Mouse (Mus musculus): ENCODE results near the gene Piezo1. TPM values are rescaled to one million over a fixed set of nuclear protein-coding genes. Genes with fewer than 3 reads are reported as not detected.

Piezo1 gene
- total and polyA plus RNA-seq, 3 experiments: 24.9 to 95.3 (median 79.4) TPM

DNA sequence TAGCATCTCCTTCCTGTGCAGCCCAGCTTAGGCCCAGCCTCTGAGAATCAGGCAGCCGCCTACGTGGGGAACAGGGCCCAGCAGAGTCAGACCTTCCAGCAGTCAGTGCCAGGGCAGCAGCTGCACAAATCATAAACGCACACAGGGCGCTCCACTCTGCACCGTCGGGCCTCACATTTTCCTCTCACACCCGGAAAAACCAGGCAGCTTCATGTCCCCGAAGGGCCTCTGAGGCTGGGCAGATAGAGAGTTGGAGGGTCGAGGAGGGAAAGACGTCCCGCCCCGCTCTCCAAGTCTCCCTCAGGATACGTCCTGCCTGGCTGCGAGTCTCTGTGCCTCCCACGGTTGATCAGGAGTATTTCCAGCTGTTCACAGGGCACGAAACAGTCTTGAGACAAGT is 39.6 kb downstream of the Piezo1 start:
- Histone ChIP-seq H3K4me1 (ENCODE audit: insufficient read depth, low read depth, low read length) (peaks cover 74% of the 10 kb centered on the region), H3K36me3 (replicated peaks) (peaks cover 98% of the 10 kb centered on the region)
- ATAC-seq (ENCODE audit: extremely low read depth, insufficient number of reproducible peaks, low FRiP score, poor library complexity, severe bottlenecking): no peak

DNA sequence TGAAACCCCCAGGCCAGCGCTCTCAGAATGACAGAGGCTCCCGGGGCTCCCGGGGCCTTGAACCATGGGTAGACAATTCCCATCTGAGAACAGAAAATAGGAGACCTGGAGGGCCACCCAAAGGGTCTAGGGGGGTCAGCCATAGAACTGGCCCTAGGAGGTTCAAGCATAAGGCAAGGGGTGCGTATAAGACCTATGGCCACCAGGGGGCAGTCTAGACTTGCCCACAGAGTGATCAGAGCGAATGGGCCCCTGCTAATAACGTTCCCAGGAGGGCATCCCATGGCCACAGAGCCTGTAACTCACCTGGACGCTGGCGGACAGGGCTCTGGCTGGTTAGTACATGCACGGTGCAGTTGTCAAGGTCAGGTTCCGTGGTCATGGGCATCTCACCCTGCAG is 50.3 kb downstream of the Piezo1 start:
- TF ChIP-seq CTCF (IDR thresholded peaks at IDR 0.05; ENCODE audit: low read depth, low read length): peak; percentile 92
- no peak for TF ChIP-seq GATA1 (IDR thresholded peaks at IDR 0.05; ENCODE audit: borderline replicate concordance, low read length)
- no peak for TF ChIP-seq POLR2AphosphoS5 (IDR thresholded peaks at IDR 0.05; ENCODE audit: insufficient replicate concordance, low read depth, low read length)
- TF ChIP-seq GATA2 (IDR thresholded peaks at IDR 0.05; ENCODE audit: borderline replicate concordance, low read depth, low read length): no peak
- peak; percentile 54; the same call in 1 of the 2 replicates for ATAC-seq (ENCODE audit: extremely low read depth, insufficient number of reproducible peaks, low FRiP score, poor library complexity, severe bottlenecking)
- Histone ChIP-seq H3K4me1 (ENCODE audit: insufficient read depth, low read depth, low read length) (peaks cover 43% of the 10 kb centered on the region), H3K4me3 (ENCODE audit: low read depth, low read length) (no peak overlapping the region), H3K9me3 (replicated peaks) (no peaks in the 10 kb centered on the region), H3K36me3 (replicated peaks) (peaks cover 93% of the 10 kb centered on the region), H3K27me3 (ENCODE audit: insufficient read depth, low read length) (no peaks in the 10 kb centered on the region; the same call in 1 of the 2 replicates)
- DNase-seq (ENCODE audit: low spot score): peak; percentile 77

More for the DNA sequence above, 39.6 kb downstream of the Piezo1 start:
- Histone ChIP-seq H3K9me3 (replicated peaks) (no peaks in the 10 kb centered on the region), H3K27me3 (ENCODE audit: insufficient read depth, low read length) (no peaks in the 10 kb centered on the region), H3K4me3 (ENCODE audit: low read depth, low read length) (no peak overlapping the region)
- no peak for TF ChIP-seq CTCF (IDR thresholded peaks at IDR 0.05; ENCODE audit: low read depth, low read length)
- no peak for TF ChIP-seq GATA2 (IDR thresholded peaks at IDR 0.05; ENCODE audit: borderline replicate concordance, low read depth, low read length)
- TF ChIP-seq GATA1 (IDR thresholded peaks at IDR 0.05; ENCODE audit: borderline replicate concordance, low read length): no peak
- no peak for TF ChIP-seq POLR2AphosphoS5 (IDR thresholded peaks at IDR 0.05; ENCODE audit: insufficient replicate concordance, low read depth, low read length)
- TF ChIP-seq TAL1 (conservative IDR thresholded peaks at IDR 0.05; ENCODE audit: low read depth, low read length): no peak
- no peak for DNase-seq (ENCODE audit: low spot score)

GRCm38 (mm10) chr8:122497912-122498311 is 53.2 kb downstream of the Piezo1 start:
- DNase-seq (ENCODE audit: low spot score) (no peak), ATAC-seq (ENCODE audit: extremely low read depth, insufficient number of reproducible peaks, low FRiP score, poor library complexity, severe bottlenecking) (no peak)
- Histone ChIP-seq H3K27me3 (ENCODE audit: insufficient read depth, low read length) (no peaks in the 10 kb centered on the region; the same call in 1 of the 2 replicates), H3K4me3 (ENCODE audit: low read depth, low read length) (no peak overlapping the region), H3K9me3 (replicated peaks) (no peaks in the 10 kb centered on the region), H3K4me1 (ENCODE audit: insufficient read depth, low read depth, low read length) (peaks cover 33% of the 10 kb centered on the region), H3K36me3 (replicated peaks) (peaks cover 99% of the 10 kb centered on the region)
- TF ChIP-seq GATA1 (IDR thresholded peaks at IDR 0.05; ENCODE audit: borderline replicate concordance, low read length) (no peak), TAL1 (conservative IDR thresholded peaks at IDR 0.05; ENCODE audit: low read depth, low read length) (no peak), POLR2AphosphoS5 (IDR thresholded peaks at IDR 0.05; ENCODE audit: insufficient replicate concordance, low read depth, low read length) (no peak), CTCF (IDR thresholded peaks at IDR 0.05; ENCODE audit: low read depth, low read length) (peak; percentile 30; the same call in 1 of the 2 replicates), GATA2 (IDR thresholded peaks at IDR 0.05; ENCODE audit: borderline replicate concordance, low read depth, low read length) (no peak)

- Histone ChIP-seq H3K9me3 (replicated peaks) (no peaks in the 10 kb centered on the region), H3K27me3 (ENCODE audit: insufficient read depth, low read length) (no peaks in the 10 kb centered on the region; the same call in 1 of the 2 replicates), H3K4me1 (ENCODE audit: insufficient read depth, low read depth, low read length) (peaks cover 33% of the 10 kb centered on the region), H3K36me3 (replicated peaks) (peaks cover 99% of the 10 kb centered on the region), H3K4me3 (ENCODE audit: low read depth, low read length) (no peak overlapping the region)
- ATAC-seq (ENCODE audit: extremely low read depth, insufficient number of reproducible peaks, low FRiP score, poor library complexity, severe bottlenecking) (no peak), DNase-seq (ENCODE audit: low spot score) (no peak)
- TF ChIP-seq POLR2AphosphoS5 (IDR thresholded peaks at IDR 0.05; ENCODE audit: insufficient replicate concordance, low read depth, low read length) (no peak), GATA1 (IDR thresholded peaks at IDR 0.05; ENCODE audit: borderline replicate concordance, low read length) (no peak), GATA2 (IDR thresholded peaks at IDR 0.05; ENCODE audit: borderline replicate concordance, low read depth, low read length) (no peak), CTCF (IDR thresholded peaks at IDR 0.05; ENCODE audit: low read depth, low read length) (no peak), TAL1 (conservative IDR thresholded peaks at IDR 0.05; ENCODE audit: low read depth, low read length) (no peak)
Observed at GRCm38 (mm10) chr8:122497016-122497734, 54.0 kb downstream of the Piezo1 start.

DNA sequence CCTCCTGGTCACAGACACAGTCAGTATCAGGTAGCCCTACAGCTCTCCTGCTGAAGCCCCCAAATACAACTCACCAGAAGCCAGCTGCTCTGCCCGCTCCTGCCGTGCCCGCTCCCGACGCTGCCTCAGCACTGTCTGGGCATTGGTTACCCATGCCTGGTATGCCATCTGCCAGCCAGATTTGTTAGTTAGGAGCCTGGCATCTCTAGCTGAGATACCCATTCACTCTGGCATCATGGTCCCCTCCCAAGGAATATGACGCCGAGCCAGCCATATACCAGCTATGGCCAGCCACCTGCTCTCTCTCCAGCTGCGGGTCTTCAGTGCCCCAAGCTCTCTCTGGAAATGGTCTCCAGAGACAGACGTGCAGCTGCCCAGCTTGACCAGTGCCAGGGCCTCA is 62.7 kb downstream of the Piezo1 start:
- DNase-seq (ENCODE audit: low spot score) (no peak), ATAC-seq (ENCODE audit: extremely low read depth, insufficient number of reproducible peaks, low FRiP score, poor library complexity, severe bottlenecking) (no peak)
- H3K27me3 ChIP-seq (ENCODE audit: insufficient read depth, low read length): no peaks in the 10 kb centered on the region
- peaks cover 100% of the 10 kb centered on the region for H3K36me3 ChIP-seq (replicated peaks)
- H3K9me3 ChIP-seq (replicated peaks): peaks cover 9% of the 10 kb centered on the region
- TF ChIP-seq POLR2AphosphoS5 (IDR thresholded peaks at IDR 0.05; ENCODE audit: insufficient replicate concordance, low read depth, low read length) (no peak), GATA2 (IDR thresholded peaks at IDR 0.05; ENCODE audit: borderline replicate concordance, low read depth, low read length) (no peak), TAL1 (conservative IDR thresholded peaks at IDR 0.05; ENCODE audit: low read depth, low read length) (no peak), GATA1 (IDR thresholded peaks at IDR 0.05; ENCODE audit: borderline replicate concordance, low read length) (no peak), CTCF (IDR thresholded peaks at IDR 0.05; ENCODE audit: low read depth, low read length) (no peak)
- no peak overlapping the region for H3K4me3 ChIP-seq (ENCODE audit: low read depth, low read length)
- peaks cover 27% of the 10 kb centered on the region for H3K4me1 ChIP-seq (ENCODE audit: insufficient read depth, low read depth, low read length)

DNA sequence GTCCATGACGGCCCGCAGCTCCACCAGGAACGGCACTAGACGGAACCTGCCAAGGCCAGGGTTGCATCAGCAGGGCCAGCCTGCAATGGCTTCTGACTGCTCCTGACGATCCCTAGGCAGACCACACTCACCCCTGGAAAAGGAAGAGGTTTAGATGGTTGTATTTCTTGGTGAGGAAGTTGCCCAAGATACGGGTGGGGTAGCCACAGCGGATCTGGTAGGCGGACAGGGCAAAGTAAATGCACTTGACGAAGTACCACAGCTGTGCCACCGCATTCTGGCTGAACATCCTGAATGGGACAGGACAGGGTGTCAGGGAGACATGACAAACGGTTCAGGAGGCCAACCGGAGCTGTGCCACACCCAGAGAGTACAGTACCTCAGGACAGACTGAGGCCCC is 66.3 kb downstream of the Piezo1 start:
- no peak for TF ChIP-seq TAL1 (conservative IDR thresholded peaks at IDR 0.05; ENCODE audit: low read depth, low read length)
- TF ChIP-seq GATA1 (IDR thresholded peaks at IDR 0.05; ENCODE audit: borderline replicate concordance, low read length): no peak
- no peak for TF ChIP-seq CTCF (IDR thresholded peaks at IDR 0.05; ENCODE audit: low read depth, low read length)
- Histone ChIP-seq H3K27me3 (ENCODE audit: insufficient read depth, low read length) (no peaks in the 10 kb centered on the region), H3K4me1 (ENCODE audit: insufficient read depth, low read depth, low read length) (peaks cover 44% of the 10 kb centered on the region), H3K4me3 (ENCODE audit: low read depth, low read length) (no peak overlapping the region), H3K9me3 (replicated peaks) (peaks cover 9% of the 10 kb centered on the region), H3K36me3 (replicated peaks) (peaks cover 99% of the 10 kb centered on the region)
- ATAC-seq (ENCODE audit: extremely low read depth, insufficient number of reproducible peaks, low FRiP score, poor library complexity, severe bottlenecking) (no peak), DNase-seq (ENCODE audit: low spot score) (no peak)

Data from G1E (cell line).